8 mouse cellular contexts compared by ENCODE assay signal in the genomic region with DNA sequence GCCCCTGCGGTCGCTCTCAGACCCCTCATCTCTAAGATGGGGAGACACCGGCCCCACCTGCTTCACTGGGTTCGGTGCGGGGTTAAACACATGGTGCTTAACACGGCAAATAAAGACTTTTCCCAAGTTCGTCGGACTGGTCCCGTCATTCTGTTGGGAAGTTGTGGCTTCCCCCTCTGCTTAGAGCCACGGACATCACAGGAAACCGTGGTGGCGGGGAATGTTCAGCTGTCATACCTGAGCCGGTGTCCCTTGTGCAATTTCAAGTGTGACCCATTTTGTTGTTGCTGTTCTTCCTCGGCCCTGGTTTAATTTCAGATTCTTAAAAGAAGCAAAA. TPM values are rescaled to one million over a fixed set of nuclear protein-coding genes. Genes with fewer than 3 reads are reported as not detected.
DNase-seq lines count a peak whose midpoint lies in the region; ATAC-seq and TF ChIP-seq lines count a peak whose summit lies in the region.

No protein-coding gene starts in this region.

- TF ChIP-seq CTCF in lung, embryonic 14.5 days (IDR thresholded peaks at IDR 0.05; ENCODE audit: low read depth) = no peak
- no peak for TF ChIP-seq CTCF in cortical plate, adult 2 months (IDR thresholded peaks at IDR 0.05; ENCODE audit: extremely low read depth, insufficient read depth, low read length)
- no peak for TF ChIP-seq CTCF in hindbrain, postnatal 0 days (IDR thresholded peaks at IDR 0.05; ENCODE audit: low read depth)

- no peaks in the 10 kb centered on the region; the same call in 1 of the 2 replicates for H3K4me1 ChIP-seq in lung, embryonic 14.5 days (ENCODE audit: insufficient read depth)
- peaks cover 3% of the 10 kb centered on the region; the same call in 1 of the 2 replicates for H3K4me1 ChIP-seq in cortical plate, adult 2 months (ENCODE audit: control insufficient read depth, insufficient read depth, low read length)
- H3K4me1 ChIP-seq in hindbrain, postnatal 0 days (ENCODE audit: insufficient read depth, low read length) = peaks cover 4% of the 10 kb centered on the region
- peaks cover 22% of the 10 kb centered on the region for H3K4me1 ChIP-seq in midbrain, embryonic 15.5 days

- DNase-seq in lung, embryonic 14.5 days = peak; percentile 9
- no peak for DNase-seq in lung, postnatal 25 days (ENCODE audit: low spot score)
- no peak for DNase-seq in hindbrain, postnatal 0 days (ENCODE audit: low spot score)
- no peak for DNase-seq in right cerebral cortex, adult 2 months (ENCODE audit: low spot score in 2 of 2)
- no peak for DNase-seq in left cerebral cortex, adult 8-10 months (ENCODE audit: low spot score in 2 of 2)
- no peak for DNase-seq in embryo, embryonic 10 days (ENCODE audit: low spot score)

- no peak for ATAC-seq in lung, embryonic 14.5 days (ENCODE audit: insufficient read depth)
- ATAC-seq in hindbrain, postnatal 0 days = no peak
- ATAC-seq in midbrain, embryonic 15.5 days (replicated peaks) = no peak

- WGBS in lung, embryonic 14.5 days = under 1% methylated on average over 14 of the region's 14 CpGs
- 2% methylated on average over 14 of the region's 14 CpGs for WGBS in hindbrain, postnatal 0 days
- WGBS in midbrain, embryonic 15.5 days = under 1% methylated on average over 14 of the region's 14 CpGs

- H3K27me3 ChIP-seq in lung, embryonic 14.5 days (ENCODE audit: insufficient read depth, low read length) = no peaks in the 10 kb centered on the region
- no peaks in the 10 kb centered on the region for H3K27me3 ChIP-seq in hindbrain, postnatal 0 days (ENCODE audit: insufficient read depth, low read length)
- H3K27me3 ChIP-seq in midbrain, embryonic 15.5 days (replicated peaks) = no peaks in the 10 kb centered on the region

- H3K36me3 ChIP-seq in lung, embryonic 14.5 days (ENCODE audit: insufficient read depth) = peaks cover 6% of the 10 kb centered on the region; the same call in 1 of the 2 replicates
- peaks cover 4% of the 10 kb centered on the region; the same call in 1 of the 2 replicates for H3K36me3 ChIP-seq in hindbrain, postnatal 0 days (ENCODE audit: insufficient read depth, low read length)
- H3K36me3 ChIP-seq in midbrain, embryonic 15.5 days (replicated peaks) = no peaks in the 10 kb centered on the region

- no peak for TF ChIP-seq POLR2A in cortical plate, adult 2 months (IDR thresholded peaks at IDR 0.05; ENCODE audit: extremely low read depth, insufficient read depth, low read length)

- H3K27ac ChIP-seq in lung, embryonic 14.5 days (ENCODE audit: low read depth) = peak overlapping the region; percentile 50; the same call in 1 of the 2 replicates
- H3K27ac ChIP-seq in cortical plate, adult 2 months (ENCODE audit: insufficient read depth, low read length) = no peak overlapping the region
- peak overlapping the region; percentile 91 for H3K27ac ChIP-seq in hindbrain, postnatal 0 days
- H3K27ac ChIP-seq in midbrain, embryonic 15.5 days = peak overlapping the region; percentile 90

- H3K4me3 ChIP-seq in lung, embryonic 14.5 days (ENCODE audit: low read depth, low read length) = peak overlapping the region; percentile 94
- H3K4me3 ChIP-seq in cortical plate, adult 2 months (ENCODE audit: insufficient read depth, low read length) = peak overlapping the region; percentile 56
- peak overlapping the region; percentile 94 for H3K4me3 ChIP-seq in hindbrain, postnatal 0 days (ENCODE audit: low read length)
- peak overlapping the region; percentile 96 for H3K4me3 ChIP-seq in midbrain, embryonic 15.5 days

- peak overlapping the region; percentile 62 for H3K4me2 ChIP-seq in lung, embryonic 14.5 days
- H3K4me2 ChIP-seq in hindbrain, postnatal 0 days (ENCODE audit: low read depth, low read length) = peak overlapping the region; percentile 82
- peak overlapping the region; percentile 75 for H3K4me2 ChIP-seq in midbrain, embryonic 15.5 days

- H3K9ac ChIP-seq in lung, embryonic 14.5 days = peak overlapping the region; percentile 92
- peak overlapping the region; percentile 92 for H3K9ac ChIP-seq in hindbrain, postnatal 0 days (replicated peaks; ENCODE audit: low read length)
- peak overlapping the region; percentile 94 for H3K9ac ChIP-seq in midbrain, embryonic 15.5 days

- no peaks in the 10 kb centered on the region for H3K9me3 ChIP-seq in lung, embryonic 14.5 days (ENCODE audit: low read depth, low read length)
- H3K9me3 ChIP-seq in hindbrain, postnatal 0 days (ENCODE audit: low read length) = no peaks in the 10 kb centered on the region
- no peaks in the 10 kb centered on the region for H3K9me3 ChIP-seq in midbrain, embryonic 15.5 days

RNA-seq across cellular contexts. Expression of gene Pitpnb, which starts 0.5 kb away (rescaled TPM):
- 120 and 123 TPM in 2 replicates for polyA plus RNA-seq in lung, embryonic 14.5 days (2014; fragmentation: Nextera tagmentation; extraction: Ambion mirVana)
- polyA plus RNA-seq in cortical plate, adult 2 months (2012; rRNA removed) = 67.7 and 71.4 TPM in 2 replicates
- total RNA-seq in hindbrain, postnatal 0 days (2014; rRNA removed) = 9.0 and 10.2 TPM in 2 replicates
- polyA plus RNA-seq in hindbrain, postnatal 0 days (2015; fragmentation: Nextera tagmentation; extraction: Ambion mirVana) = 78.8 and 79.9 TPM in 2 replicates
- polyA plus RNA-seq in midbrain, embryonic 15.5 days (2015; fragmentation: Nextera tagmentation; extraction: Ambion mirVana) = 98.0 and 102 TPM in 2 replicates
- total RNA-seq in left cerebral cortex, adult 8-10 months (2022) = 10 to 100 TPM; 81.7 to 89.5 (median 85.7) TPM
